Mouse (Mus musculus): ENCODE measurements at regions not wholly inside any gene's neighbourhood (a gene's known extent, or its start where the extent isn't known, plus 50 kb on each side); places are given as distances from the start of the nearest gene placed in this dataset.

GRCm38 (mm10) chr12:96453374-96453773 lies 761.3 kb downstream of the Flrt2 start:
- Histone ChIP-seq H3K9ac (no peak overlapping the region), H3K9me3 (no peaks in the 10 kb centered on the region), H3K27ac (no peak overlapping the region), H3K4me3 (replicated peaks) (no peak overlapping the region), H3K4me1 (replicated peaks) (no peaks in the 10 kb centered on the region), H3K27me3 (replicated peaks) (no peaks in the 10 kb centered on the region), H3K36me3 (no peaks in the 10 kb centered on the region), H3K4me2 (replicated peaks) (no peak overlapping the region)
- 25% methylated on average over 3 of the region's 3 CpGs for WGBS
- no peak for ATAC-seq

- H3K9me3 ChIP-seq: no peaks in the 10 kb centered on the region
- WGBS: 32% methylated on average over 3 of the region's 3 CpGs
- no peak overlapping the region for H3K4me3 ChIP-seq (replicated peaks)
- ATAC-seq: no peak
- no peaks in the 10 kb centered on the region for H3K36me3 ChIP-seq
- H3K27me3 ChIP-seq (replicated peaks): no peaks in the 10 kb centered on the region
- no peak overlapping the region for H3K9ac ChIP-seq
- H3K4me2 ChIP-seq (replicated peaks): no peak overlapping the region
- H3K27ac ChIP-seq: no peak overlapping the region
- no peaks in the 10 kb centered on the region for H3K4me1 ChIP-seq (replicated peaks)
Observed at GRCm38 (mm10) chr12:96476344-96476743, 784.3 kb downstream of the Flrt2 start.

- Histone ChIP-seq H3K4me2 (replicated peaks) (no peak overlapping the region), H3K9ac (no peak overlapping the region), H3K4me3 (replicated peaks) (no peak overlapping the region), H3K4me1 (replicated peaks) (no peaks in the 10 kb centered on the region), H3K9me3 (no peaks in the 10 kb centered on the region), H3K36me3 (no peaks in the 10 kb centered on the region), H3K27ac (no peak overlapping the region), H3K27me3 (replicated peaks) (no peaks in the 10 kb centered on the region)
- WGBS: 90% methylated on average over 1 of the region's 1 CpGs
- ATAC-seq: no peak
Observed at GRCm38 (mm10) chr12:96488448-96488960, 796.5 kb downstream of the Flrt2 start.

GRCm38 (mm10) chr12:96509658-96510057 lies 817.6 kb downstream of the Flrt2 start:
- WGBS: 74% methylated on average over 1 of the region's 1 CpGs
- no peak overlapping the region for H3K9ac ChIP-seq
- no peak overlapping the region for H3K4me2 ChIP-seq (replicated peaks)
- H3K4me3 ChIP-seq (replicated peaks): no peak overlapping the region
- H3K36me3 ChIP-seq: no peaks in the 10 kb centered on the region
- H3K9me3 ChIP-seq: no peaks in the 10 kb centered on the region
- H3K27me3 ChIP-seq (replicated peaks): no peaks in the 10 kb centered on the region
- H3K27ac ChIP-seq: no peak overlapping the region
- no peak for ATAC-seq
- H3K4me1 ChIP-seq (replicated peaks): no peaks in the 10 kb centered on the region

GRCm38 (mm10) chr12:96558824-96559223 lies 866.8 kb downstream of the Flrt2 start:
- Histone ChIP-seq H3K9ac (no peak overlapping the region), H3K27me3 (replicated peaks) (no peaks in the 10 kb centered on the region), H3K4me3 (replicated peaks) (no peak overlapping the region), H3K4me2 (replicated peaks) (no peak overlapping the region), H3K4me1 (replicated peaks) (no peaks in the 10 kb centered on the region), H3K27ac (no peak overlapping the region), H3K36me3 (no peaks in the 10 kb centered on the region), H3K9me3 (no peaks in the 10 kb centered on the region)
- ATAC-seq: no peak
- 61% methylated on average over 1 of the region's 1 CpGs for WGBS

- no peak overlapping the region for H3K4me3 ChIP-seq (replicated peaks)
- no peaks in the 10 kb centered on the region for H3K36me3 ChIP-seq
- H3K4me2 ChIP-seq (replicated peaks): no peak overlapping the region
- no peak overlapping the region for H3K9ac ChIP-seq
- no peak for ATAC-seq
- no peaks in the 10 kb centered on the region for H3K4me1 ChIP-seq (replicated peaks)
- 59% methylated on average over 3 of the region's 3 CpGs for WGBS
- H3K27me3 ChIP-seq (replicated peaks): no peaks in the 10 kb centered on the region
- H3K9me3 ChIP-seq: no peaks in the 10 kb centered on the region
- H3K27ac ChIP-seq: no peak overlapping the region
Observed at GRCm38 (mm10) chr12:96594845-96595244, 902.8 kb downstream of the Flrt2 start.

- WGBS: 79% methylated on average over 2 of the region's 2 CpGs
- Histone ChIP-seq H3K9ac (no peak overlapping the region), H3K36me3 (no peaks in the 10 kb centered on the region), H3K4me3 (replicated peaks) (no peak overlapping the region), H3K4me1 (replicated peaks) (no peaks in the 10 kb centered on the region), H3K9me3 (no peaks in the 10 kb centered on the region), H3K27ac (no peak overlapping the region), H3K27me3 (replicated peaks) (no peaks in the 10 kb centered on the region), H3K4me2 (replicated peaks) (no peak overlapping the region)
- no peak for ATAC-seq
Observed at GRCm38 (mm10) chr12:96615134-96615533, 923.1 kb downstream of the Flrt2 start.

GRCm38 (mm10) chr12:96615850-96616249 lies 923.8 kb downstream of the Flrt2 start:
- ATAC-seq: no peak
- H3K4me2 ChIP-seq (replicated peaks): no peak overlapping the region
- H3K27ac ChIP-seq: no peak overlapping the region
- WGBS: 77% methylated on average over 4 of the region's 4 CpGs
- H3K36me3 ChIP-seq: no peaks in the 10 kb centered on the region
- no peaks in the 10 kb centered on the region for H3K27me3 ChIP-seq (replicated peaks)
- no peak overlapping the region for H3K4me3 ChIP-seq (replicated peaks)
- no peaks in the 10 kb centered on the region for H3K9me3 ChIP-seq
- H3K4me1 ChIP-seq (replicated peaks): no peaks in the 10 kb centered on the region
- no peak overlapping the region for H3K9ac ChIP-seq

- Histone ChIP-seq H3K4me2 (replicated peaks) (no peak overlapping the region), H3K9me3 (no peaks in the 10 kb centered on the region), H3K27ac (no peak overlapping the region), H3K36me3 (no peaks in the 10 kb centered on the region), H3K27me3 (replicated peaks) (no peaks in the 10 kb centered on the region), H3K4me1 (replicated peaks) (no peaks in the 10 kb centered on the region), H3K4me3 (replicated peaks) (no peak overlapping the region), H3K9ac (no peak overlapping the region)
- ATAC-seq: no peak
- 93% methylated on average over 2 of the region's 2 CpGs for WGBS
Observed at GRCm38 (mm10) chr12:96617226-96617625, 925.2 kb downstream of the Flrt2 start.

Data from intestine, embryonic 15.5 days (tissue).